Mouse (Mus musculus) right cerebral cortex, postnatal 25 days (tissue): ENCODE results near the gene Cox8a.
A peak's percentile ranks its signal among the peaks of the same experiment; 100 is the strongest.

Source experiments
- DNase-seq: peaks from one replicate; pipeline ENCODE4 v3.0.0; 2022

The Cox8a gene

GRCm38 (mm10) chr19:7182273-7182949, 35.0 kb downstream of the Cox8a start:
- peak; percentile 73 for DNase-seq

DNA sequence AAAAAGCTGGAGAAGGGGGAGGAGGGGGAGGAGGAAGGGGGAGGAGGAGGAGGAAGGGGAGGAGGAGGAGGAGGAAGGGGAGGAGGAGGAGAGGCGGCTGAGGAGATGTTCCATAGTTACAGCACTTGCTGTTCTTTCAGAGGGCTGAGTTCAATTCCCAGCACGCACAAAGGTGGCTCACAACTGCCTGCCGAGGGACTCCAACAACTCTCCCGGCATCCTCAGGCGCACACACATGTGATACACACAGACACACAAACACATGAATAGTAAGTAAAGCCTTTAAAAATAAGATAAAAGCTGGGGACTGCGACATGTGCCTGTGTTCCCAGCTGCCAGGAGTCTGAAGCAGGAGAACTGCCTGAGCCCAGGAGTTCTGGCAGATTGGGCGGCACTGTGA, 35.9 kb downstream of the Cox8a start:
- no peak for DNase-seq

DNA sequence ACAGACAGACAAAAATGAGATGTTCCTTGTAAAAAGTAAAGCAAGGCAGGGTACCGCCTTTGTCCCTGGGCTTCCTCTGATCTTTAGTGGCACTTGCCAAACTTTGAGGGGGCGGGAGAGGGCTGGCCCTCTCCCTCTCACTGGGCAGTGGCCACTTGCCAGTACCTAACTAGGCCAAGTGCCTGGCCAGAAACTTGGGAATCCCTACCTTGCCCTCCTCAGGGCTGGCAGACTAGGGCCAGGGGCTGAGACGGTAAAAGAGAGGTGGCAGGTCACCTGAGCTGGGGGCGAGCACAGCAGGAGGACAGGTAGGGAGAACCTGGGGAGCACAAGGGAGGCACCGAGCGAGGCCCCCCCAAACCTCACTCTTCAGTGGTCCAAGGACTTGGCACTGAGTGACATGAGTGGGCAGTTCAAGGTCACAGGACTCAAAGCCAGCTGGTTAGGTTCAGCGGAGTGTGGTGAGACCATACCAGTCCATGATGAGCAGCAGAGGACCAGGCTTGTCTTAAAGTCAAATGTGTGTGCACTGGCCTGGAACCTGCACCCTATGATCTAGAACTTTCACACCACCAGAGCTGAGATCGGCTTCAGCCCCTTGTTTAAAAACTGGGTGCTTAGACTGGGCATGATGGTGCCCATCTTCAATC, 36.5 kb downstream of the Cox8a start:
- DNase-seq, result no peak

DNA sequence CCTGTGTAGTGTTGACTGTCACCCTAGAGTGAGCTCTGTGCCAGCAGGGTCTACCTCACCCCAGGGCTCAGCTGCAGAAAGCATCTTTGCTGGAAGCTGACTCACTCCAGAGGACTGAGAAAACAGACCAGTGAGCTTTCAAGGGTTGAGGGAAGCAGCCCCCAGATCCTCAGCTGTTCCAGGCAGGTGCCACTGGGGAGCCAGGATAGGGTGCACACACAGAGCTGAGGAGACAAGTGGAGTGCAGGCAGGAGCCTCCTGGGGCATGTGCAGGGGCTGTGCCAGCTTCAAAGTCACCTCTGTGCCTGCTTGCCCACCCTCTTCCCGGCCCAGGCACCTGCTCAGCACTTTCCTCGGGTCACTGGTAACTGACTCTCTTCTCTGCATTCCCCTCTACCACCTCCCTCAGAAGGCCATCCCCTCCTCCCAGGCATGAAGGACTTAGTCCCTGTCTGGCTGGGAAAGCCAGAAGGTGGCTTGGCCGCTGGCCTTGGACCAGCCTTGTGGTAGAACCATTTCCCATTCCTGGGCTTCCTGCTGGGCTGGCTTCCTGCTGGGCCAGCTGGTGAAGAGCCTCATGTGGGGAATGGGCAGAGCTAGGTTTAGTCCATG, 38.5 kb downstream of the Cox8a start:
- DNase-seq, result no peak

GRCm38 (mm10) chr19:7177804-7178511, 39.5 kb downstream of the Cox8a start:
- no peak for DNase-seq

DNA sequence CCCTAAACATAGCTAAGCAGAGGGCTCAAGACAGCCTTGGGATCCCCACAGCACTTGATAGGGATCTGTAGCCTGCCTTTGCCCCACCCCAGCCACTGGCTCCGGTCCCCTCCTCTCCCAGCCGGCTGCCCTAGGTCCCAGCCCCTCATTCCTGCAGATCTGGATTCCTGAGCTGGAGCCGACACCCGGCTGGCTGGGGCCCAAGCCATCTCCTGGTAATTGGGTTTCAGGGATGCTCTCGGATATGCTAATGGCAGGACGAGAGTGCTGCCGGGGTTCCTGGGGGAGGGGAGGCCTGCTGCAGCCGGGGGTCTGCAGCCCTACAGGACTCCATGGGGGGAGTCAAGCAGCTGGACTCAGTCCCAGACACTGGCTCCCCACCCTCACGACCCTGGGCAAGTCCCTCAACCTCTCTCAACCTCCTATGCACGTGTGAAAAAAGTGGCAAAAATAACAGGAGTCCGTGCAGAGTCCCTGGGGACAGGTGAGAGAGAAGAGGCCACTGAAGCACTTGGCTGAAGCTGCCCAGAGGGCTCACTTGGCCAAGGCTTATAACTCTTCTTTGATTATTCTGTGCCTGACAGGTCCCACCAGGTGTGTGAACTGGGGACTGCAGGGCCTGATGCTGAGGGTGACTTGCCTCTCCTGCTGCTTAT, 41.2 kb downstream of the Cox8a start:
- DNase-seq, result no peak

DNA sequence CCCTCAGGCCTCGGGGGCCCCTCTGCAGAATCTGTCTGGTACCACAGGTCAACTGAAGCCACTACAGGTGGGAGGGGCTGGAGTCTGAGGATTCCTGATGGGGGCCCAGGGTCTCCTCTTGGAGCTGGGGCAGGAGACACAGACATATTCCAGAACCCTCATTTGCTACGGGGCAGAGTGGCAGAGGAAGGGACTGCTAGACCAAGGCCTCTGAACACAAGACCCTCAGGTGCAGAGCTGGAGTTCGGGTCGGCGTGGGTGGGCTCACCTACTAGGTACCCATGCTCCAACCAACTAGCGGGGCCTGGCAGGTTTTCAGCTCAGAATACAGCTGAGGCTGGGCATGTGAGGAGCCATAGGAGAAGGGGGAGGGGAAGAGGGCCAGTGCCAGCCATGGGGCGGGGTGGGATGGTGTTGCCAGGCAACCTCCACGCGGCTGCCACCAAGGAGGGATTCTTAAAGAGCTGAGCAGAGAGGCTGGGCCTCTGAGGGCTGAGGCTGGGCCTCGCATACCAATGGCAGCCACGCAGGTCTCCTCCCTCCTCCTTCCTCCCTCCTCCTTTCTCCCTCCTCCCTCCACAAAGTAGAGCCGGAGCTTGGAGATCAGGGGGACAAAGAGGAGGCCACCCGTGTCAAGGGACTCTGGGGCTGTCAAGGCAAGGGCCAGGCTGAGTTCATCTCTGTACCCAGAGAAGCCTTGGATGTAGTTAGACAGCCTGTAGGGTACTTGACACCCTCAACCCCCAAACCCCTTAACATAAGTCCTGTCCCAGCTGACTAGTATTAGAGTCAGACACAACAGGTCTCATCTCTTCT, 45.2 kb downstream of the Cox8a start:
- DNase-seq, result peak; percentile 59

- no peak for DNase-seq
Observed at GRCm38 (mm10) chr19:7171447-7171846, 46.0 kb downstream of the Cox8a start.

DNA sequence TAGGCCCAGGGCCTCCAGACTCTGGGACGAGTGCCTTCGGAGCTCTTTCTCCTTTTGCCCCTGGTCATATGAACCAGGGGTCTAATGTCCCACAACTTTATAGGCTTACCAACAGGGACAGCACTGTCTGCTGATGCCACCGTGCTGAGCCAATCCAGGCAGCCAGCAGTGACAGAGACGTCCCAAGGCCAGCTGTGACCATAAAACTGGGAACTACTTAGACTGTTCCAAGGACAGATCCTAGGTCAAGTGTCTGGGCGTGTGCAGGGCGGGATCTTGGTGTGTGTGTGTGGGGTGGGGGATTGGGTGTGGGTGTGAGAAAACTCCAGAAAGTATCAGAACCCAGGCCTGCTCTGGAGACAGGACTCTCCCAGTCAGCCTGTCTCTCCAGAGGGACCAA, 46.5 kb downstream of the Cox8a start:
- DNase-seq, result no peak

DNA sequence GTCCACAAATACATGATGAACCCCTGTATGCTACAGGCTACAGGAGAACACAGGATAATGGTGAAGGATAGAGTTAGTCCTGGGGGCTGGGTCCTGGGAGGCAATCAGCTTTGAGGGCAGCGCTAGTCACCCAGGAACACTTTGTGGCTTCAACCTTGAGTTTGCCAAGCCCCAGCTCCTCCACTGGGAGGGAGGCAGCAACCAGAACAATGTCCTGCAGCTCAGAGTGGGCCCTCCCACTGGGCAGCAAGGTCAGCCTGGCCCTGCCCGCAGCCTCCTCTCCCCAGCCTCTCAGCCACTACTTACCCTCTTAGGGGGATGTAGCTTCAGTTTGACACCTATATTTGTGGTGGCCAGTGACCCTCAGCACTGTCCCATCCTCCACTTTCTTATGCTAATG, 49.0 kb downstream of the Cox8a start:
- no peak for DNase-seq

GRCm38 (mm10) chr19:7166767-7167166, 50.6 kb downstream of the Cox8a start:
- no peak for DNase-seq

GRCm38 (mm10) chr19:7166200-7166711, 51.2 kb downstream of the Cox8a start:
- DNase-seq, result no peak

DNA sequence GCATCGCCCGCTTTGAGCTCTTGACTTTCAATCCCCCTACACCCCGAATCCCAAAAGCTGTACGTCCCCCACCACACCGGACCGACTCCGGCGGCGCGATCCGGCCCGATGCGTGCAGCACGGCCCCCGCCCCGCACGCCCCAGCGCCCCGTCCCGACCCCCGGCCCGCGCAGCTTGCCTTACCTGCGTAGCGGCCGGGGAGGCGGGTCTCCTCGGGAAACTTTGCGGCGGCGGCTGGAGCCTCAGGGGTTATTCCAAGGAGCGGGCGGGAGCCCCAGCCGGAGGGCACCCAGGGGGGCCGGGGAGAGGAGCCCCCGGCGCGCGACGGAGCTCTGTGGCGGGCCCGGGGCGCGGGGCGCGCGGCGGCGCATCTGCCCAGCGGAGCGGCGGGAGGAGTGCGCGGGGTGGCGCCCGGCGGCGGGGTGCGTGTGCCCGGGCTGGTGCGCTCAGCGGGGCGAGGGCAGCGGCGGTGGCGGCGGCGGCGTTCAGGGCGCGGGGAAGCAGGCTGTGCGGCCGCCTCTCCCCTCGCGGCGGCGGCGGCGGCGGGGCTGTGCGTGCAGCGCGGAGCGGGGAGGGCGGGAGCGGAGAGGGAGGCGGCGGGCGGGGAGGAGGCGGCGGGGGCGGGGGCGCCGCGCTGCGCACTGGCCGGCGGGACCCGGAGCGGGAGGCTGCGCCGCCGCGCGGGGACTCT, 51.8 kb downstream of the Cox8a start:
- DNase-seq, result peak; percentile 66
